Mouse (Mus musculus) cerebellum, adult 2 months (tissue): ENCODE data around the gene Dtx4.
A peak's percentile ranks its signal among the peaks of the same experiment; 100 is the strongest.

Experiments
- CTCF ChIP-seq: fragments of 200-500 bp; IDR thresholded peaks from 2 replicates; pipeline ENCODE4 v1.5.1; 2011; ENCODE audit warnings: low read depth, mild to moderate bottlenecking, control low read depth, low read length, moderate library complexity, borderline replicate concordance; ENCODE audit not compliant: insufficient read depth
- POLR2A ChIP-seq: fragments of 200-500 bp; IDR thresholded peaks from 2 replicates; pipeline ENCODE4 v1.6.1; 2011; ENCODE audit warnings: low read length, control low read depth, borderline replicate concordance; ENCODE audit not compliant: insufficient read depth

DNA sequence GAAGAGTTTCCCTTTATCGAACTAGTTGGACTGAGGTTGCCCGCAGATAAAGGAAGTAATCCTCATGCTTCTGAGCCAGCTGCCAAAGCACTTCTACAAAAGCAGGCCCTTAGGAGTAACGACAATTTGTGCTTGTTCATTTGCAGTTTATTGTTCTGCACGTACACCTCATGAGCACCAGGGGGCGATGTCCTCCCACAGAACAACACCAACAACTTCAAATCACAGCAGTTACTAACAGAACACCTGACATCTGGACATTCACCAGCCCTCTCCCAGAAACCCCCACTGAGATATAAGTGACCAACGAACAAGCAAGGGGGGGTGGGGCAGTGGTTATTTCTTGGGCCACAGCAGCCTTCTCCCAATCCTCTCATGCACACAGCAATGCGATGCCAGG lies 35.0 kb downstream of the Dtx4 start:
- TF ChIP-seq POLR2A = no peak
- peak; percentile 91 for TF ChIP-seq CTCF
